Mouse (Mus musculus) heart, adult 2 months (tissue): ENCODE data around the gene Gm20708.

Source experiments
- CTCF ChIP-seq: fragments of 200-600 bp; IDR thresholded peaks from 2 replicates; pipeline ENCODE4 v1.8.1; 2022; ENCODE audit warnings: antibody characterized with exemption, mild to moderate bottlenecking, moderate library complexity
- EP300 ChIP-seq: fragments of 200-500 bp; IDR thresholded peaks from 2 replicates; pipeline ENCODE4 v1.6.1; 2011; ENCODE audit warnings: low read depth, low read length, control low read depth; ENCODE audit not compliant: insufficient read depth

DNA sequence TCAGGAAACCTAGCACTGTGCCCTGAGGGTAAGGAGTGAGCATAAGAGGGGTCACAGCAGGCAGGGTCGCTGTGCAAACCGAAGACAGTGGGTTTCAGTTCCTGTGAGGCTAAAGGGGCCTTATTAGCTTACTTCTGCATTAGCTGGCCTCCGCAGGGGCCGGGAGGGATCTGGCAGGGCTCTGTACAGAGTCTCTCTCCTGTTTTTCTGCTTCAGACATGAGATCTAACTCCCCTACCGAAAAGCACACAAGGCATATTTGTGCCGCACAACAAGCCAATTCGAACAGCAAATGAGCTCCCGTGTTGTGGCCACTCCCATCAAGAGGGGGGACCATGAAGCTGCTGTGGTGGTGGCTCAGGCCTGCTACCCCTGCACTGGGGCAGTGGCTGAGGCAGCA lies 69.4 kb downstream of the Gm20708 start:
- no peak for TF ChIP-seq CTCF
- no peak for TF ChIP-seq EP300
